Mouse (Mus musculus): ENCODE measurements around the gene Schip1.

Gene Schip1

GRCm38 (mm10) chr3:68558744-68559143 is 494.1 kb downstream of the Schip1 start:
- DNase-seq (ENCODE audit: low spot score), result no peak

GRCm38 (mm10) chr3:68560057-68560456 is 495.5 kb downstream of the Schip1 start:
- no peak for DNase-seq (ENCODE audit: low spot score)

- DNase-seq (ENCODE audit: low spot score), result no peak
Observed at GRCm38 (mm10) chr3:68562838-68563237, 498.2 kb downstream of the Schip1 start.

DNA sequence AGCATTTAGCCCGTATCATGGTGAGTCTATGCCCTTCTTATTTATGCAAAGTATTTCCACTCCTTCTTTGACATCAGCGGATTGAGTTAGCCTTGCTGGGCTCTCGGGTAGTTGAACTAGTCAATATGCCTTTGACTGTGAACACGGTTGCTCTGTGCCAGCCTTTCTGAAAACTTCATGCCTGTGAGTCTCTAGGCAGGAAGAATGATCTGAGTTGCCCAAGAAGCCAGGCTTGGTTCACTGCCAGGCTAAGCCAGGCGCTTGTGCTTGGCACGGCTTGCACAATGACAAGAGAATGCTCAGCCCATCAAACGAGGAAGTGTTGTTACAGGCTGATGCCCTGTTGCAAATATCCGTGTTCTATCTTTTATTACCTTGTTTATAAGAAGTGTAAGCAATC is 499.3 kb downstream of the Schip1 start:
- DNase-seq (ENCODE audit: low spot score), result no peak

DNA sequence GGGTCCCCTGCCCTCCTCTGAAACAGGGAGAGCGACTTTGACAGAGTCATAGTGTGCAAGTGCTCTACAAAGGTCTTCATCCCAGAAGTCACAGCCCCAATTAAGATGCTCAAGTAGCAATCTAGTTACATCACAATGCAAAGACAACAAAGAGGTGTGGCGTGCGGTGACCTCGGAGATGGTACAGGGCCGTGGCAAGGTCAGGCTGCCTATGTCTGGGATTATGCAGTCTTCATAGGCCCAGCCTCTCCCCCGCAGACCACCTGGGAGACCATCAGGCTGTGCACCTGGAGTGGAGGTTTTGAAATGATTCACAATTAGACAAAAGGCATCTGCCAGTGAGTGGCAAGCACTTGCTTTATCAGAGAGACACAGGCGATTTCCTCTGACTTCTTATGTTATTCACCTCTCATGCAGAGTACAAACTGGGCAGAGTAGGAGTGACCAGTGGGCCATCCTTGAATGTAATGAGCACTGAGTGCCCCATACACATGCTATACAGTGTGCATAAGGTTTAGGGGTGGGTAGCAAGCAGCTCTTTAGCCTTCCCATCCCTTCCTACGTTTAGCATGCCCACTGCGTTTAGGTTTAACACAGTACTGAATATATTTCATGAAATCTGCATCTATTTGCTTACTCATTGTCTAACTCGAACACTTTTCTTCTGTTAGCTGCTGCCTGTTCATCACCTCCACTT is 500.5 kb downstream of the Schip1 start:
- DNase-seq (ENCODE audit: low spot score), result no peak

DNA sequence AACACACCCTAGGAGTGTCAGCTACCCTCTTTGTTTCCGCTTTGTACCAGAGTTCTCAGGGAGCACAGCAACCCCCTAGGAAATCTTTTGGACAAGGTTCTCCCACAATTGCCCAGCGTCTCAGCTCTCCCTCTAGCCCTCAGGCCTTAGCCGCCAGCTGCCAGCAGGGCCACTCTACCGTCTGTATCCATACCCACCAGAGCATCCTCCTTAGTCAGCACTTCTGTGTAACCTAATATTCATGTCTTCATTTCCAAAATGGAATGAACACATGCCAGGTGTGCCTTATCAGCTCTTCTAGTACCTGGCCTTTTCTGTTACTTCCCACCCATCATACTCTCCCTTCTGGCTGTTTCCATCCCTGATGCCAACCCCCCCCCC is 501.1 kb downstream of the Schip1 start:
- DNase-seq (ENCODE audit: low spot score), result no peak

DNA sequence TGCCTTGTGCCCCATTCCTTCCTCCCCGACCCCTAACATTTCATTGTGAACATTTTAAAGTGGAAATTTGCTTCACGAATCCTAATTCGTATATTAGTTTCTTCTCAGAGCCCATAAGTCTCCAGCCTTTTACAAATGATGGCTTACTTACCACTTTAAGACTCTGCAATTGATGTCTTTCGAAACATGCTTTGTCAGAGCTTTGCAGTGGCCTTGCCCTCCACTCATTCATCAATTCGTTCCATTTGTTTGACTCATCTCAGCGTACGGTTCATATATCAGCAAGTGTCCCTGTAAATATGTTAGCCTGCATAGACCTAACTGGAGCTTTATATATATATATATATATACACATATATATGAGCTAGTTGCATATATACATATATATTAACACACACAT is 503.0 kb downstream of the Schip1 start:
- DNase-seq (ENCODE audit: low spot score), result no peak

DNA sequence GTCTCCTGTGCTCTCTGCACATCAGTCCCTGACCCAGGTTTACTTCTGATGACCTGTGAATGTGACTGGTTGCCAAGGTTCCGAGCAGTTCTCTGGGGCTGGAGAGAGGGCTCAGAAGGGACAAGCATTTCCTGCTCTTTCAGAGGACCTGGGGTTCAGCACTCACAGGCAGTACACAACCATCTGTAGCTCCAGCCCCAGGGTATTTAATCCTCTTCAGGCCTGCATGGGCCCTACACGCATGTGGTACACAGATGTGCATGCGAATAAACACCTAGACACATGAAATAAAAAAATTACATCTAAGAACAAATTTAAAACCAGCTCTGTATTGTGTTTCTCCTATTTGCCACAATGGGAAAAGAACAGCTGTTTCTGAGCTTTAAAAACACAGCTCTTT is 503.5 kb downstream of the Schip1 start:
- DNase-seq (ENCODE audit: low spot score), result no peak

GRCm38 (mm10) chr3:68568716-68569115 is 504.1 kb downstream of the Schip1 start:
- DNase-seq (ENCODE audit: low spot score), result no peak

DNA sequence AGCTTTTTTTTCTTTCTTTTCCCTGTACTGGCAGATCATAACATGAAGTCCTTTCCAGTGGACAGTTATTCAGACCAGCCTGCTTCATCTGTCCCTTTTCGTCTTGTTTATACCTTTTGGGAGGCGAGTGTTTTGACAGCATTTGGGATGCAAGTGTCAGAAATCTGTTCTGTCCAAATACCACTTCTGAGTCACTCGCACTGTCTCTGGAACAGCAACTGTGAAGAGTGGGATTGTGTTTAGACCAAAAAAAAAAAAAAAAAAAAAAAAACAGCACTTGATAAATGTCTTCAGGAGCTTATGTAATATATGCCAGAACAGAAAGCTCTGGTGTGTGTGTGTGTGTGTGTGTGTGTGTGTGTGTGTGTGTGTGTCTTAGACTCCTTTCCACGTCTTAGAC is 505.7 kb downstream of the Schip1 start:
- no peak for DNase-seq (ENCODE audit: low spot score)

GRCm38 (mm10) chr3:68572249-68573225 is 507.9 kb downstream of the Schip1 start:
- DNase-seq (ENCODE audit: low spot score), result no peak

DNA sequence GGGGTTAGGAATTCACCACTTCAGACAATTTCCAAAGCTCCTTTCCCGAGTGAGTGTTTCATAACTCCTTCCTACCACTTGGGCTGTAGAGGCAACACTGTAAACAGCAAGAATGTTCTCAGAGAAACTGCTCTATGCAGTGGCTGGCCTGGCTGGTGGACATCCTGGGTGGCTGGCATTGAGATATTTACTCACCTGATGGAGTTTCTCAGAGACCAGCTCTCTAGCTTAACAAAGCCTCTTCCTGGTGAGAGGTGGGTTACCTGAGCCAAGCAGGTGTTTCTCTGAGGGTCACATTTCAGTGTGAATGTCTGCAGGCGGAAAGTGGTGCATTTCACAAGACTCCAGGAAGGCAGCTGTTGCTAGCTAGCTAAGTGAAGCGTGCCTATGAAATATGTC is 508.6 kb downstream of the Schip1 start:
- no peak for DNase-seq (ENCODE audit: low spot score)

- DNase-seq (ENCODE audit: low spot score), result no peak
Observed at GRCm38 (mm10) chr3:68574097-68574496, 509.5 kb downstream of the Schip1 start.

- DNase-seq (ENCODE audit: low spot score), result no peak
Observed at GRCm38 (mm10) chr3:68574565-68574964, 510.0 kb downstream of the Schip1 start.

GRCm38 (mm10) chr3:68575636-68576340 is 511.2 kb downstream of the Schip1 start:
- DNase-seq (ENCODE audit: low spot score), result no peak

DNA sequence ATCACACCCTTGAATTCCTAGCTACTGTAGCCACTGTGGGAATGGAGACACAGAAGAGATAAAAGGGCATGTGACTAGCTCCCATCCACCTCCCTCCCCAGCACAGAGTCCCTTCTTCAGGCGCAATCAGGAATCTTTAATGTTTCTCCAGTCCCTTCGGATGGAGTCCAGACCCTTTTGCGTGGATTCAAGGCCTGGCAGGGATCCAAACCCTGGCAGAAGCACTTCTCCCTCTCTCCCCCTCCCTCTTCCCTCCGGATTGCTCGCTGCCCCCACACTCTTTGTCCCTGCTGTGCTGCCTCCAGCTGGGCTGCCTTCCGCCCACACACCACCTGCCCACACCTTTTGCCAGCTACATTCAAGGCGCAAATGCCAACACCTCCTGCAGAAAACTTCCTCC is 511.8 kb downstream of the Schip1 start:
- DNase-seq (ENCODE audit: low spot score), result no peak

GRCm38 (mm10) chr3:68576948-68577347 is 512.3 kb downstream of the Schip1 start:
- no peak for DNase-seq (ENCODE audit: low spot score)

GRCm38 (mm10) chr3:68581591-68581990 is 517.0 kb downstream of the Schip1 start:
- DNase-seq (ENCODE audit: low spot score), result no peak

- DNase-seq (ENCODE audit: low spot score), result no peak
Observed at GRCm38 (mm10) chr3:68582103-68582740, 517.6 kb downstream of the Schip1 start.

DNA sequence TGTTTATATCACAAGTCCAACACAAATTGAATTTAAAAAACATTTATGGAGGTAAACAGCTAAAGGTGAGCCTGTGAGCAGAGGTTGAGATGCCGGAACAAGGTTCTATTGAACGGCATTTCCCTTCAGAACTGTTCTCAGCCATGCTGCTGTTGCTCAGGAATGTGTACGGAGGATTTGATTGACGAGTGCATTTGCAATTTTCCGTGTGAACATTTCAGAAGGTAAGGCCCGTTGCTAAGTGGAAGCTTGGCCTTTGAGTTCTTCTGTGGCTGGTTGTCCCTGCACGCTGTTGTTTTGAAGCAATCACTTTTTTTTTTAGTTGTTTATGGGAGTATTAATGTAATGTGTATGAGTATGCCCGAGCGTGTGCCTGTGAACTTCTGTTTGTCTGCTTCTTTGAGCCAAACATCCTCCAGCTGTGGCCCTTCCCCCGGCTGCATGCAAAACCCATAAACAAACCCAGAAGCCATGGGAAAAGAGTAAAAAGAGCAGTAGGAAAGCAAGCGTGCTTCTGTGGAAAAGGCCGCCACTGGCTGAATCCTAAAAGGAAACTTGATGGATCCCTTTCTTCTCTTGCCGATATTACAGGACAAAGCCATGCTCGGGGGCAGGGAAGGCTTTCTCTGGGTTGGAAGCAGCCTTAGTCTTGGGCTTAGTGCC is 518.6 kb downstream of the Schip1 start:
- no peak for DNase-seq (ENCODE audit: low spot score)

GRCm38 (mm10) chr3:68583771-68584511 is 519.3 kb downstream of the Schip1 start:
- DNase-seq (ENCODE audit: low spot score), result no peak
